Mouse (Mus musculus): ENCODE measurements around the gene Pramel7. TPM values are rescaled to one million over a fixed set of nuclear protein-coding genes. Genes with fewer than 3 reads are reported as not detected.

The Pramel7 gene
- total RNA-seq, 1 experiment, result 9.3 TPM

DNA sequence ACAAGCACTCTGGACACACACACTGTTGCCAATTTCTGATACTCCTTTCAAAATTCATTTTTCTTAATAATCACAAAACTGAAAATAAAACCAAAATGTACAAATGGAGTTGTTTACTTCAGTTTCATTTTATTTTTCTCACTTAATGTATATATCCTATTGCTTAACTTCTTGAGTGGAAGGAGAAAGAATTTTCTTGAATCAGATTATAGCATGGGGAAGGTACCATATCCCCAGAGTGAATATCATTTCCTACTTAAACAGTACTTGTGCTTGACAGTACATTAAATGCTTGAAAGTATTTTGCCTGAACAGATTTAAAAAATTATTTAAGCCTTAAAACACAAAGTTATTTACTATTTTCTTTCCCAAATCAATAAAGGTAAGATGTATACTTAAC lies 43.2 kb downstream of the Pramel7 start, which contains the start of gene Olfr1126:
Gene Olfr1126 (plus strand): TSS at position 301 of the 400 bp plus-strand sequence.
- no peak for DNase-seq (ENCODE audit: low read depth, low spot score)
- no peak within 1 kb of the TSS for H3K27ac ChIP-seq (ENCODE audit: insufficient read depth, low read depth, low read length, poor library complexity, severe bottlenecking)
- no peaks in the 10 kb centered on the region for H3K4me1 ChIP-seq (ENCODE audit: control insufficient read depth in 2 of 2, insufficient read depth in 2 of 2, low read length in 2 of 2, poor library complexity in 1 of 2)
- TF ChIP-seq ZNF384 (IDR thresholded peaks at IDR 0.05; ENCODE audit: low read depth, low read length), result no peak
- TF ChIP-seq CHD2 (IDR thresholded peaks at IDR 0.05; ENCODE audit: low read depth, low read length), result no peak
- TF ChIP-seq MAFK (IDR thresholded peaks at IDR 0.05; ENCODE audit: insufficient read depth, low read depth, low read length), result no peak
- no peak for TF ChIP-seq HCFC1 (IDR thresholded peaks at IDR 0.05; ENCODE audit: borderline replicate concordance, insufficient read depth, low read length)
- no peak for TF ChIP-seq ZC3H11A (IDR thresholded peaks at IDR 0.05; ENCODE audit: borderline replicate concordance, low read depth, low read length)
- H3K36me3 ChIP-seq (ENCODE audit: control insufficient read depth, insufficient read depth, low read length, poor library complexity, severe bottlenecking), result no peaks in the 10 kb centered on the region
- H3K9ac ChIP-seq (ENCODE audit: insufficient read depth, low read depth, low read length, poor library complexity, severe bottlenecking), result no peak within 1 kb of the TSS
- in situ Hi-C loops (cut with MboI; ENCODE audit: low sequenced_read_pairs in 2 of 2, unreplicated experiment in 2 of 2), result no loop called here
- no peak within 1 kb of the TSS for H3K4me3 ChIP-seq (ENCODE audit: insufficient read depth in 1 of 2, low read depth in 1 of 2, low read length in 2 of 2, poor library complexity in 1 of 2, severe bottlenecking in 1 of 2)
- H3K9me3 ChIP-seq (ENCODE audit: control insufficient read depth, insufficient read depth, low read depth, low read length), result no peaks in the 10 kb centered on the region

Other genes with a start within 250 kb of the Pramel7 start
- not detected in 2 replicates for gene Olfr1115, start 249.1 kb downstream of the Pramel7 start, total RNA-seq (2012; rRNA removed)
- gene Olfr1116, start 229.6 kb downstream of the Pramel7 start, total RNA-seq (2012; rRNA removed), result not detected in 2 replicates
- gene Olfr1118, start 189.5 kb downstream of the Pramel7 start, total RNA-seq (2012; rRNA removed), result not detected in 2 replicates
- gene Olfr1120, start 142.3 kb downstream of the Pramel7 start, total RNA-seq (2012; rRNA removed), result not detected in 2 replicates
- gene Olfr1121, start 127.2 kb downstream of the Pramel7 start, total RNA-seq (2012; rRNA removed), result not detected in 2 replicates
- gene Olfr1122, start 111.2 kb downstream of the Pramel7 start, total RNA-seq (2012; rRNA removed), result not detected in 2 replicates
- not detected in 2 replicates for gene Olfr1123, start 80.5 kb downstream of the Pramel7 start, total RNA-seq (2012; rRNA removed)
- not detected in 2 replicates for gene Olfr1124, start 66.8 kb downstream of the Pramel7 start, total RNA-seq (2012; rRNA removed)
- not detected in 2 replicates for gene Olfr1126, start 43.1 kb downstream of the Pramel7 start, total RNA-seq (2012; rRNA removed)
- 3.1 and 16.5 TPM in 2 replicates for gene Pramel6, start 9.5 kb upstream of the Pramel7 start, total RNA-seq (2012; rRNA removed)
- gene Olfr153, start 34.7 kb upstream of the Pramel7 start, total RNA-seq (2012; rRNA removed), result 1.2 and 1.9 TPM in 2 replicates
- gene Olfr1128, start 48.4 kb upstream of the Pramel7 start, total RNA-seq (2012; rRNA removed), result not detected in 2 replicates
- not detected in 2 replicates for gene Olfr1129, start 76.8 kb upstream of the Pramel7 start, total RNA-seq (2012; rRNA removed)
- not detected in 2 replicates for gene Olfr1130, start 109.1 kb upstream of the Pramel7 start, total RNA-seq (2012; rRNA removed)
- not detected in 2 replicates for gene Olfr1131, start 130.0 kb upstream of the Pramel7 start, total RNA-seq (2012; rRNA removed)
- gene Olfr1132, start 140.4 kb upstream of the Pramel7 start, total RNA-seq (2012; rRNA removed), result not detected in 2 replicates
- not detected in 2 replicates for gene Olfr1133, start 150.3 kb upstream of the Pramel7 start, total RNA-seq (2012; rRNA removed)
- gene Olfr1134, start 161.4 kb upstream of the Pramel7 start, total RNA-seq (2012; rRNA removed), result not detected in 2 replicates
- not detected in 2 replicates for gene Olfr1135, start 176.6 kb upstream of the Pramel7 start, total RNA-seq (2012; rRNA removed)
- not detected in 2 replicates for gene Olfr1136, start 196.9 kb upstream of the Pramel7 start, total RNA-seq (2012; rRNA removed)
- gene Olfr1137, start 216.1 kb upstream of the Pramel7 start, total RNA-seq (2012; rRNA removed), result not detected in 2 replicates
- not detected in 2 replicates for gene Olfr1138, start 242.9 kb upstream of the Pramel7 start, total RNA-seq (2012; rRNA removed)
- not detected in 2 replicates for gene Olfr1140, start 246.7 kb upstream of the Pramel7 start, total RNA-seq (2012; rRNA removed)

Measured in ES-E14 (cell line).